Mouse (Mus musculus) stomach, postnatal 0 days (tissue): ENCODE measurements around the gene Eci3. TPM values are rescaled to one million over a fixed set of nuclear protein-coding genes. Genes with fewer than 3 reads are reported as not detected.

Experiments
- ATAC-seq: fragments of 200-750 bp; cut with Nextera tagmentation; 2 replicates; pipeline ENCODE4 v1.8.0; 2017; ENCODE audit not compliant: low FRiP score, low TSS enrichment
- DNase-seq: peaks from one replicate; pipeline ENCODE4 v3.0.0-alpha.2; 2016; ENCODE audit warnings: low spot score
- H3K27ac ChIP-seq: fragments of 300-500 bp; sonication (generic); replicated peaks from 2 replicates; pipeline ENCODE4 v1.5.1; 2014; ENCODE audit warnings: mild to moderate bottlenecking, control low read depth
- H3K27me3 ChIP-seq: fragments of 300-500 bp; sonication (generic); 2 replicates; pipeline ENCODE4 v1.6.1; 2014; ENCODE audit warnings: low read length; ENCODE audit not compliant: control insufficient read depth, insufficient read depth
- H3K36me3 ChIP-seq: fragments of 300-500 bp; sonication (generic); 2 replicates; pipeline ENCODE4 v1.6.1; 2014; ENCODE audit warnings: low read length, mixed read lengths; ENCODE audit not compliant: control insufficient read depth, insufficient read depth
- H3K4me1 ChIP-seq: fragments of 300-500 bp; sonication (generic); replicated peaks from 2 replicates; pipeline ENCODE4 v1.6.1; 2014; ENCODE audit warnings: antibody characterized with exemption; ENCODE audit not compliant: control insufficient read depth, insufficient read depth
- H3K4me2 ChIP-seq: fragments of 300-500 bp; sonication (generic); replicated peaks from 2 replicates; pipeline ENCODE4 v1.6.1; 2014; ENCODE audit warnings: low read depth, mild to moderate bottlenecking, control low read depth, moderate library complexity
- H3K4me3 ChIP-seq: fragments of 300-500 bp; sonication (generic); 2 replicates; pipeline ENCODE4 v1.5.1; 2014; ENCODE audit warnings: low read depth, low read length, control low read depth
- H3K9ac ChIP-seq: fragments of 300-500 bp; sonication (generic); 2 replicates; pipeline ENCODE4 v1.6.1; 2014; ENCODE audit warnings: mild to moderate bottlenecking, low read length, control low read depth, mixed read lengths
- H3K9me3 ChIP-seq: fragments of 300-500 bp; sonication (generic); 2 replicates; pipeline ENCODE4 v1.6.1; 2016; ENCODE audit warnings: low read length; ENCODE audit not compliant: control insufficient read depth
- CTCF ChIP-seq: IDR thresholded peaks from 2 replicates; pipeline ENCODE4 v1.5.1; 2016; ENCODE audit warnings: antibody characterized with exemption, low read depth, mild to moderate bottlenecking, moderate library complexity
- EP300 ChIP-seq: optimal IDR thresholded peaks from 2 replicates; pipeline ENCODE3; 2016; ENCODE audit warnings: antibody characterized with exemption
- WGBS: fragments of 180-500 bp; shearing (Covaris S2); extraction: QIAGEN DNeasy Blood & Tissue Kit; methylation state at CpG from one replicate; pipeline ENCODE4 v1.1.7; 2014; 5-methylcytosine and 5-hydroxymethylcytosine counted together
- polyA plus RNA-seq: library from polyadenylated mRNA; unstranded; fragments of >200 nt; fragmentation: Nextera tagmentation; extraction: Ambion mirVana; gene quantifications from 2 replicates; pipeline ENCODE4 v1.2.1, GENCODE M21; 2015

Eci3 gene
- 1.3 and 1.5 TPM in 2 replicates for polyA plus RNA-seq

GRCm38 (mm10) chr13:34963511-34964397 is at the start of gene Eci3:
Eci3 (minus strand) TSS chr13:34963810.
- WGBS = 6% methylated on average over 32 of the region's 32 CpGs
- DNase-seq = peak; percentile 71
- peak; percentile 74 for ATAC-seq

GRCm38 (mm10) chr13:34995925-34996324 is 32.3 kb upstream of the Eci3 start:
- Histone ChIP-seq H3K27ac (no peak overlapping the region), H3K4me1 (0 out of 2 replicates have a peak, but pooled peaks cover 2% of the 10 kb centered on the region), H3K4me2 (no peak overlapping the region), H3K4me3 (no peak overlapping the region), H3K9ac (no peak overlapping the region), H3K36me3 (no peaks in the 10 kb centered on the region), H3K9me3 (no peaks in the 10 kb centered on the region), H3K27me3 (no peaks in the 10 kb centered on the region)
- 40% methylated on average over 2 of the region's 2 CpGs for WGBS
- no peak for TF ChIP-seq EP300
- TF ChIP-seq CTCF = no peak
- ATAC-seq = no peak
- no peak for DNase-seq

More at GRCm38 (mm10) chr13:34963511-34964397, at the start of gene Eci3:
- H3K4me1 ChIP-seq = 0 out of 2 replicates have a peak, but pooled peaks cover 2% of the 10 kb centered on the region
- no peaks in the 10 kb centered on the region for H3K9me3 ChIP-seq
- peak within 1 kb of the TSS; percentile 74 for H3K4me2 ChIP-seq
- peak within 1 kb of the TSS; percentile 44 for H3K4me3 ChIP-seq
- H3K9ac ChIP-seq = peak within 1 kb of the TSS; percentile 31; the same call in 1 of the 2 replicates
- no peaks in the 10 kb centered on the region for H3K36me3 ChIP-seq
- TF ChIP-seq EP300 (no peak), CTCF (no peak)
- no peaks in the 10 kb centered on the region for H3K27me3 ChIP-seq
- no peak within 1 kb of the TSS for H3K27ac ChIP-seq

GRCm38 (mm10) chr13:34993983-34994811 is 30.6 kb upstream of the Eci3 start:
- peak overlapping the region; percentile 65 for H3K4me3 ChIP-seq
- H3K9ac ChIP-seq = peak overlapping the region; percentile 86
- 1% methylated on average over 33 of the region's 33 CpGs for WGBS
- no peaks in the 10 kb centered on the region for H3K36me3 ChIP-seq
- no peaks in the 10 kb centered on the region for H3K9me3 ChIP-seq
- H3K4me2 ChIP-seq = peak overlapping the region; percentile 54
- H3K27me3 ChIP-seq = no peaks in the 10 kb centered on the region
- ATAC-seq = peak; percentile 97
- 0 out of 2 replicates have a peak, but pooled peaks cover 2% of the 10 kb centered on the region for H3K4me1 ChIP-seq
- peak; percentile 98 for DNase-seq
- peak overlapping the region; percentile 94 for H3K27ac ChIP-seq
- TF ChIP-seq CTCF = no peak; the same call in 1 of the 2 replicates
- TF ChIP-seq EP300 = peak; percentile 85

GRCm38 (mm10) chr13:34993595-34993982 is 30.0 kb upstream of the Eci3 start:
- 0% methylated on average over 22 of the region's 22 CpGs for WGBS
- DNase-seq (no peak), ATAC-seq (peak; percentile 46)
- Histone ChIP-seq H3K4me2 (peak overlapping the region; percentile 54), H3K9ac (peak overlapping the region; percentile 86), H3K4me1 (0 out of 2 replicates have a peak, but pooled peaks cover 2% of the 10 kb centered on the region), H3K9me3 (no peaks in the 10 kb centered on the region), H3K4me3 (peak overlapping the region; percentile 65), H3K36me3 (no peaks in the 10 kb centered on the region), H3K27ac (peak overlapping the region; percentile 94), H3K27me3 (no peaks in the 10 kb centered on the region)
- TF ChIP-seq EP300 (no peak), CTCF (no peak)

GRCm38 (mm10) chr13:34993085-34993484 is 29.5 kb upstream of the Eci3 start:
- H3K9ac ChIP-seq = peak overlapping the region; percentile 9; the same call in 1 of the 2 replicates
- 0 out of 2 replicates have a peak, but pooled peaks cover 2% of the 10 kb centered on the region for H3K4me1 ChIP-seq
- peak overlapping the region; percentile 65 for H3K4me3 ChIP-seq
- no peaks in the 10 kb centered on the region for H3K27me3 ChIP-seq
- WGBS = 65% methylated on average over 4 of the region's 4 CpGs
- peak overlapping the region; percentile 54 for H3K4me2 ChIP-seq
- no peak overlapping the region; the same call in 1 of the 2 replicates for H3K27ac ChIP-seq
- H3K36me3 ChIP-seq = peaks cover 1% of the 10 kb centered on the region; the same call in 1 of the 2 replicates
- H3K9me3 ChIP-seq = no peaks in the 10 kb centered on the region
- ATAC-seq (no peak), DNase-seq (no peak)
- TF ChIP-seq CTCF (no peak), EP300 (no peak)
